11 mouse cellular contexts compared by ENCODE assay signal in genomic region chr2:14199621-14200020, GRCm38 (mm10). TPM values are rescaled to one million over a fixed set of nuclear protein-coding genes. Genes with fewer than 3 reads are reported as not detected.
DNase-seq lines count a peak whose midpoint lies in the region; ATAC-seq and TF ChIP-seq lines count a peak whose summit lies in the region.
"Had no signal": no experiment of that assay in that cellular context is flagged by ENCODE, and none has a peak within 500 bp of the region (broad histone marks: within the 10 kb centered on the region; RNA-seq: fewer than 3 reads in every experiment).

No protein-coding gene starts in this region.

- H3K27ac ChIP-seq in heart, postnatal 0 days (ENCODE audit: low read depth), result no peak overlapping the region
- no peak overlapping the region for H3K27ac ChIP-seq in heart, embryonic 10.5 days
- H3K27ac ChIP-seq in stomach, postnatal 0 days (replicated peaks), result no peak overlapping the region
- H3K27ac ChIP-seq in layer of hippocampus, adult 2 months, result no peak overlapping the region
- H3K27ac ChIP-seq: heart, adult 2 months had no signal

- no peaks in the 10 kb centered on the region for H3K36me3 ChIP-seq in heart, postnatal 0 days (replicated peaks; ENCODE audit: control insufficient read depth, insufficient read depth, low read length)
- H3K36me3 ChIP-seq in heart, embryonic 10.5 days, result no peaks in the 10 kb centered on the region
- H3K36me3 ChIP-seq in stomach, postnatal 0 days (ENCODE audit: control insufficient read depth, insufficient read depth, low read length), result no peaks in the 10 kb centered on the region

- H3K4me2 ChIP-seq in heart, postnatal 0 days (ENCODE audit: low read depth, low read length), result no peak overlapping the region
- no peak overlapping the region for H3K4me2 ChIP-seq in stomach, postnatal 0 days (replicated peaks; ENCODE audit: low read depth)

- no peaks in the 10 kb centered on the region for H3K27me3 ChIP-seq in heart, postnatal 0 days (ENCODE audit: control insufficient read depth, insufficient read depth, low read length)
- H3K27me3 ChIP-seq in heart, embryonic 10.5 days (ENCODE audit: insufficient read depth, poor library complexity, severe bottlenecking), result no peaks in the 10 kb centered on the region
- H3K27me3 ChIP-seq in stomach, postnatal 0 days (ENCODE audit: control insufficient read depth, insufficient read depth, low read length), result no peaks in the 10 kb centered on the region

- peak; percentile 8 for DNase-seq in heart, postnatal 0 days (ENCODE audit: low spot score)
- no peak for DNase-seq in heart, embryonic 10.5 days (ENCODE audit: low spot score)
- peak; percentile 21 to 48 for DNase-seq in right cerebral cortex, postnatal 10 days (ENCODE audit: low spot score in 2 of 2)
- no peak for DNase-seq in right cerebral cortex, adult 18-20 months
- peak; percentile 51 to 75 for DNase-seq in cerebellum, postnatal 36 days
- no peak for DNase-seq in stomach, postnatal 0 days (ENCODE audit: low spot score)
- DNase-seq in spleen, postnatal 4 days (ENCODE audit: low spot score in 2 of 2), result no peak
- DNase-seq in layer of hippocampus, adult 2 months (ENCODE audit: low spot score in 2 of 2), result no peak
- DNase-seq: adrenal gland, postnatal 25 days had no signal

- no peaks in the 10 kb centered on the region for H3K4me1 ChIP-seq in heart, postnatal 0 days (ENCODE audit: control insufficient read depth, insufficient read depth)
- H3K4me1 ChIP-seq in heart, embryonic 10.5 days, result no peaks in the 10 kb centered on the region
- no peaks in the 10 kb centered on the region for H3K4me1 ChIP-seq in stomach, postnatal 0 days (replicated peaks; ENCODE audit: control insufficient read depth, insufficient read depth)

- TF ChIP-seq EP300 in heart, postnatal 0 days (IDR thresholded peaks at IDR 0.05; ENCODE audit: low read depth), result no peak
- no peak for TF ChIP-seq EP300 in stomach, postnatal 0 days (optimal IDR thresholded peaks at IDR 0.05)

- 17% methylated on average over 2 of the region's 2 CpGs for WGBS in heart, postnatal 0 days
- WGBS in heart, embryonic 10.5 days, result 29% methylated on average over 2 of the region's 2 CpGs
- WGBS in stomach, postnatal 0 days, result 38% methylated on average over 2 of the region's 2 CpGs

- no peak for TF ChIP-seq CTCF in heart, postnatal 0 days (IDR thresholded peaks at IDR 0.05; ENCODE audit: low read depth)
- no peak for TF ChIP-seq CTCF in stomach, postnatal 0 days (IDR thresholded peaks at IDR 0.05; ENCODE audit: low read depth)
- no peak for TF ChIP-seq CTCF in layer of hippocampus, adult 2 months (conservative IDR thresholded peaks at IDR 0.05)

- H3K9ac ChIP-seq in heart, postnatal 0 days (replicated peaks; ENCODE audit: low read depth, low read length), result no peak overlapping the region
- no peak overlapping the region for H3K9ac ChIP-seq in stomach, postnatal 0 days (ENCODE audit: low read length)

- peak; percentile 67 for ATAC-seq in heart, postnatal 0 days (ENCODE audit: insufficient read depth, low read depth)
- peak; percentile 45; the same call in 1 of the 2 replicates for ATAC-seq in stomach, postnatal 0 days (ENCODE audit: low FRiP score, low TSS enrichment)
- ATAC-seq: hindbrain, embryonic 16.5 days had no signal

- H3K9me3 ChIP-seq in heart, postnatal 0 days (replicated peaks; ENCODE audit: control insufficient read depth, low read length), result no peaks in the 10 kb centered on the region
- H3K9me3 ChIP-seq in heart, embryonic 10.5 days, result no peaks in the 10 kb centered on the region
- no peaks in the 10 kb centered on the region for H3K9me3 ChIP-seq in stomach, postnatal 0 days (ENCODE audit: control insufficient read depth, low read length)

- no peak overlapping the region for H3K4me3 ChIP-seq in heart, postnatal 0 days (ENCODE audit: low read depth, low read length)
- H3K4me3 ChIP-seq in heart, embryonic 10.5 days, result no peak overlapping the region
- no peak overlapping the region for H3K4me3 ChIP-seq in stomach, postnatal 0 days (ENCODE audit: low read depth, low read length)
- no peak overlapping the region for H3K4me3 ChIP-seq in layer of hippocampus, adult 2 months
- H3K4me3 ChIP-seq: heart, adult 2 months had no signal

RNA-seq across cellular contexts. Expression of gene Tmem236, which starts 25.3 kb away (rescaled TPM):
- 1.2 TPM in 1 of 2 replicates, not detected in the other for total RNA-seq in heart, postnatal 0 days (2014; rRNA removed; ENCODE audit: low replicate concordance)
- polyA plus RNA-seq in heart, postnatal 0 days (2015; fragmentation: Nextera tagmentation; extraction: Ambion mirVana), result 0.04 and 0.07 TPM in 2 replicates
- 0.06 TPM in 1 of 2 replicates, not detected in the other for polyA plus RNA-seq in heart, embryonic 10.5 days (2016; fragmentation: Nextera tagmentation; extraction: Ambion mirVana)
- 0.08 and 0.12 TPM in 2 replicates for polyA plus RNA-seq in stomach, postnatal 0 days (2015; fragmentation: Nextera tagmentation; extraction: Ambion mirVana)
- under 1 TPM; 0.10 to 0.18 TPM for total RNA-seq in layer of hippocampus, adult 2 months (2021)
- polyA plus RNA-seq: heart, adult 2 months had no signal

RNA-seq across cellular contexts. Expression of gene Mrc1, which starts 29.6 kb away (rescaled TPM):
- total RNA-seq in heart, postnatal 0 days (2014; rRNA removed; ENCODE audit: low replicate concordance), result 9.9 and 10.7 TPM in 2 replicates
- polyA plus RNA-seq in heart, postnatal 0 days (2015; fragmentation: Nextera tagmentation; extraction: Ambion mirVana), result 2.6 and 3.2 TPM in 2 replicates
- 0.54 and 1.6 TPM in 2 replicates for polyA plus RNA-seq in heart, embryonic 10.5 days (2016; fragmentation: Nextera tagmentation; extraction: Ambion mirVana)
- 9.9 TPM in 2 replicates for polyA plus RNA-seq in stomach, postnatal 0 days (2015; fragmentation: Nextera tagmentation; extraction: Ambion mirVana)
- 1 to 10 TPM; 3.4 to 4.1 TPM for total RNA-seq in layer of hippocampus, adult 2 months (2021)

Comparison
In these comparisons a context has a peak if more than half of its experiments do, and no peak if none do; other contexts are left out.
1. DNase-seq: peak in heart, postnatal 0 days (single experiment), right cerebral cortex, postnatal 10 days (2 of 2) and cerebellum, postnatal 36 days (2 of 2); none in heart, embryonic 10.5 days (single experiment), right cerebral cortex, adult 18-20 months (single experiment), stomach, postnatal 0 days (single experiment), spleen, postnatal 4 days (0 of 2) and layer of hippocampus, adult 2 months (0 of 2).